Mouse (Mus musculus): ENCODE measurements around the gene Taok1.

GRCm38 (mm10) chr11:77529644-77530043 lies 78.0 kb downstream of the Taok1 start:
- TF ChIP-seq CTCF (IDR thresholded peaks at IDR 0.05; ENCODE audit: insufficient read depth, low read length): no peak
- TF ChIP-seq POLR2A (IDR thresholded peaks at IDR 0.05; ENCODE audit: borderline replicate concordance, extremely low read depth, low read depth, low read length): no peak
